Mouse (Mus musculus) spleen, adult 12 weeks (tissue): ENCODE data around the gene 4930402F06Rik.

ENCODE experiments used
- DNase-seq: peaks from one replicate; pipeline ENCODE4 v3.0.0; 2022; ENCODE audit warnings: low spot score

Gene 4930402F06Rik

DNA sequence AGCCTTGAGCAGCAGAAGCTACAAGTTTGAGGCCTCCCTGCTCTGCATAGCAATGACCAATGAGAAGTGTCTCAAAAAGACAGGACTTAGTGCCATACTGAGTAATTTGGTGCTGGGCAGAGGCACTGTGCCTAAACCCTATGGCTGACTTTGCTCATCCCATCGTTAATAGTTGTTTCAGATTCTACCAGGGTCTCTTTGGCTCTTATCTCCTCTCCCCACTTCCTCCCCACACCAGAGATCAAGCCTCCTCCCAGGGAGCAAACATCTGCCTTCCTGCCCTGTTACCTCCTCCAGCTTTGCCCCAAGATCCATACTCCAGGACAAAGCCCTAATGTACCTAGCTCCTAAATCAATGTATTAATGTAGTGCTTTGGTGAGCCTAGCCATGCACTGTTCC, 20.3 kb upstream of the 4930402F06Rik start:
- DNase-seq, result no peak

DNA sequence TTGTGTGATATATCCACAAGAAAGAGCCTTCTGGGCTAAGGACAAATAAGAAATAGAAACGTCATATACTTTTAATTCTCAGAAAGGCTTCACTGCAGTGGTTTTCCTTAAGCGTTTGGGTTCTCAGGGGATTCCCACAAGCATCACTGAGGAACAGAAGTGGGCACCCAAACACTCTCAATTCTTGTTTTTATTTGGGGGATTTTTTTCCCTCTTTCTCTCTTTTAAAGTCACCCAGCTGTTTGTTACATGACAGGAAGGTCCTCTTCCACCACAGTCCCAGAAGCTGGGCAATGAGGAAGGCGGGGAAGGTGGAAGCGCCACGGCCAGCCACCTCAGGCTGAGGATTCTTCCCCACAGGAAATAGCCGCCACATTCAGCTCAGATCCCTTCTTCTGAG, 19.5 kb upstream of the 4930402F06Rik start:
- no peak for DNase-seq

DNA sequence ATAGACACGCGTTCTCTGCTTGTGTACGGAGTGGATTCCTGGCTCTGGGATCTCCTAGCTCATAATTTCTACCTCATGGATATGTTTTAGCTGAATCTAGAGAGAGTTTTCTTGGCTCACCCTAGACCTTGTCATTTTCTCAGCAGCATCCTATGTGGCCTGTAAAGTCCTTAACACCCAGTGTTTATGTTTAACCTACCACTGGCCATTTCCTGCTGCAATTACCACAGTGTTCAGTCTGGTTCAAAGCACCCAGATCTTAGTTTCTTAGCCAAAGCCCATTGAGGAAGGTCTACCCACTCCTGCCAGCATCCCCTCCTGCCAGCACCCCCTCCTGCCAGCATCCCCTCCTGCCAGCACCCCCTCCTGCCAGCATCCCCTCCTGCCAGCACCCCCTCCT, 15.8 kb upstream of the 4930402F06Rik start:
- no peak for DNase-seq

DNA sequence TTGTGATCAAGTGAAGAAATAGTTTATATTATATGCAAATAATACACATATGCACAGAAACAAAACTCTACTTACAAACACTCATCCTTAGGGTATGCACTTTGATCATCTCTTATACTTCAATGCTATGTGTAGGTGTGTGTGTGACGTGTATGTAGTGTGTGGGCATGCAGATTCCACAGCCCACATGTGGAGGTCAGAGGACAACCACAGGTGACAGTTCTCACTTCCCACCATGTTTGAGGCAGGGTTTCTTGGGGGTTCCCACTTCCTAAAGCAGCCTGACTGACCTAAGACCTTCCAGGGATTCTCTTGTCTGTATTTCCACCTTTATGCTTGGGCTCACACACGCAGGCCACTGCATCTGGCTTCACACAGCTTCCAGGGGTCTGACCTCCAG, 15.3 kb upstream of the 4930402F06Rik start:
- DNase-seq, result no peak

DNA sequence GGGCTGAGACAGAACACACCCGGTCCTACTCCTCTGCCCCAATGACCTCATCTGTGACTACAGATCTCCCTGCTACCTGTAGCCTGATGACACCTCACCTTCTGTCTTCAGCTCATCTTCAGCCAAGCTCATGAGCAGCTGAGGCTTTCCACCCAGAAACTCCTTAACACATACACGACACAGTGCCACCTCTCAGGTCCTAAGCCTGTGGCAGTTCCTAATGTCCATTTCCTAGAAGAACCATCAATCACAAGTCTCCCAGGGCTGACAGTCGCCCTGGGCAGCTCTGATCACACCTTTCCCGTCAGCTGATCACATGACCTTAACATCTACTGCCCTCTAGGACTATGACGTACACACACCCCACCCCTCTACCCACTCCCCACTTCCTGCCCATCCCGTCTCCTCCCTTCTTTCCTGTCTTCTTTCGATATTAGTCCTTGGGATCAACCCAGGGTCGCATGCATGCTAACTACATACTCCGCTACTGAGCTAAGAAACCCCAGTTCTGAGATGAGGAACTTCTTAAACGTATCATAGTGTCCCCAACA, 14.7 kb upstream of the 4930402F06Rik start:
- no peak for DNase-seq

DNA sequence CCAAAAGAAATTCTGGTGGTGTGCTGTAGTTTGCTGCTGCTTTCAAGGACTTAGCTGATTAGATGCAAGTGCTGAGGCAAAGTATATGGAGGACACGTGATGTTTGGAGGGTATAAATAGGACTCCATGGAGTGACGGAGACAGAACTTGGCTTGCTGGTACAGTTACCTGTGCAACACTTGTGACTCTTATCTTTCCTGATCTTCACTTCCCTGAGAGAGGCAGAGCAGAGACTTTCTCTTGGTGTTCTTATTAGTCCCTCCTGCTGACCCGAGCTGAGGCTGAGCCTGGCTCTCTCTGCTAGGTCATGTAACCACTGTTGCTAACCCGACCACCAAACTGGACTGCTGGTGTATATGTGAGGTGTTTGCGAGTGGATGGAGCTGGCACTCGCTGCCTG, 12.5 kb upstream of the 4930402F06Rik start:
- DNase-seq, result no peak

DNA sequence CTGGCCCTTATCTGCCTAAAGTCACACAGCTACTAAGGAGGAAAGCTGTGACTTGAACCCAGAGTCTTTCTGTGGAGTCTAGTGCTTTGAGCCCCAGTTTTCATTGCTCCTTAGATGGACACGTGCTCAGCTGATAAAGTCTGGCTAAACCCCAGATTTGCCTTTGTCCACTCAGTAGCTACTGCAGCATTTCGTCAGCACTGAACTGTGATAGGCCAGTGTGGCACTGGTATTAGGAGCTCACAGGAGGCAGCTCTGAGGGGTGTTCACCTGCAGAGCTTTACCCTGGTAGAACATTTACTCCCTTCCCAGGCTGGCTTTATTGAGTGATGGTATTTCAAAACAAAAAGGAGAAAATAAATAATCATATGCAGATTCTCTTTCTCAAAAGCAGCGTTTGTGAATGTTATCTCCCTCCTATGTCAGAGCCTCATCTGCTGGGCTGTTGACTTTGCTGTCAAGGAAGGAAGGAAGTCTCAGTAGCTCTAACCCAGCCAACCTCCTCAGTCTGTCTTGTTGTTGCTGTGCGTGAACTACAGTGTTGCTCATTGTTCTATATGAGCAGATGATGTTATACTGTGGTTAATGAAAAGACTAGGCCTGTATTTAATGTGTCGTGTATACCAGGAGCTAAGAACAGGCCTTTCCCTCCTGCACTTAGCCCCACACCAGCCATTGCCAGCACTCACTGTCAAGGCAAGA, 11.6 kb upstream of the 4930402F06Rik start:
- DNase-seq, result no peak

DNA sequence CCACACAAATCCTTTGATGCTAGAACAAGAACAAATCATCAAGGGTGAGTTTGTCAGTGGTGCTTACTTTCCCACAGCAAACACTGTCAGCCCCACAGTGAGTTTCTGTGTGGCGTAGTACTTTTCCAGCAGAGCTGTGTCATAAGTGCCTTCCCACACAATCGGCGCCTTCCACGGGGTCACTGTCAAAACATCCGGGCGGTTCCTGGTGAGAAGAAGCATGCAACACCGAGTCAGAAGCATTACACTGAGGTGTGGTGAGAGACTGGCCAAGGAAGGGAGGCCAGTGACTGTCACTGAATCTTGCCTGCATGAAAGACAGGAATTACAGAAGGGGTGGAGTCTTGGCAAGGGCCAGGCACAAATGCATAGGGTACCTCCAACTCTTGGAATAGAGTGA, 10.9 kb upstream of the 4930402F06Rik start:
- no peak for DNase-seq

DNA sequence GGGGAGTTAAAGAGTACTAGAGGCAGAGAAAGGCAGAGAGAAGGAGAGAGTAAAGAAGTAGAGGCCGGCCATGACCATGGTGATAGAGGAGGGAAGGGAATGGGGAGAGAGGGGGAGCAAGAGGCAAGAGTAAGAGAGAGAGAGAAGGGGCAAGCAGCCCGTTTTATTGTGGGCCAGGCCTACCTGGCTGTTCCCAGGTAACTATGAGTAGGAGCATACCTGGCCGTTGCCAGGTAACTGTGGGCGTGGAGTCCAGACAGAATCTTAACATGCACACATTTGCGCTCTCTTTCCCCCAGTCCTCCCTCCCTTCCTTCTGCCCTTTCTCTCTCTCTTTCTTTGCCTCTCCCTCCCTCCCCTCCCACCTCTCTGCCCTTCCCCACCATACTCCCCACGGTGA, 10.3 kb upstream of the 4930402F06Rik start:
- DNase-seq, result no peak

DNA sequence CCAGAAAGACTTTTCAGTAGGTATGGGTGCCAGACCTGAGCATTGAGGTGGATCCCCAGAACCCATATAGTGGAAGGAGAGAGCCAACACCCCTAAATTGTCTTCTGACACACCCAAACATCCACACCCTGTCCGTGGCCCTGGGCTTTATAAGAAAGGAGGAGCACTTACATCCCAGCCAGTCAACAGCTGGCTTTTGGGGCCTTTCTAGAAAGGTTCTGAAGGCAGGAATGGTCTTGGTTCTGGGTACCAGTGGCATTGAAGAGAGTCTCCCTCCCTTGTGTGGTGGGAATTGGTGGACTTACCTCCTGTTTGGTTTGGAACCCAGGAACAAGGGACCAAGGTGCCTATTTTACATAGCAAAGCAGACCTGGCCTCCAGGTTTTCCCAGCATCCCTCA, 9.6 kb upstream of the 4930402F06Rik start:
- no peak for DNase-seq

DNA sequence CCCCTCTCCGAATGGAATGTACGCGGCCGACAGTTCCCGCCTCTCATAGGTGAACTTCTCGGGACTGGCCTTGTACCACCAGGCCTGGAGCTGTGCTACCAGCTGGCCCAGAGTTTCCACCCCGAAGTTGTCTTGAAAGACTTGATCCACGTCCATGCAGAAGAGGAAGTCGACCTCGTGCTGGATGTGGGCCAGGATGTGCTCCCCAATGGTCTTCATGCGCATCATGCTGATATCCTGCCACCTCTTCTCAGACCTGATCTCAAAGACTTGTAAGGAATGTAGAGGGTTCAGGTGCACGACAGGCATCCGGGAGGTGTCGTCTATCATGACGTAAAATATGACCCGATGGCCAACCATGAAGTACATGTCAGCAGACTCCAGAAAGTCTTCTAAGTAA, 5.4 kb upstream of the 4930402F06Rik start:
- no peak for DNase-seq

DNA sequence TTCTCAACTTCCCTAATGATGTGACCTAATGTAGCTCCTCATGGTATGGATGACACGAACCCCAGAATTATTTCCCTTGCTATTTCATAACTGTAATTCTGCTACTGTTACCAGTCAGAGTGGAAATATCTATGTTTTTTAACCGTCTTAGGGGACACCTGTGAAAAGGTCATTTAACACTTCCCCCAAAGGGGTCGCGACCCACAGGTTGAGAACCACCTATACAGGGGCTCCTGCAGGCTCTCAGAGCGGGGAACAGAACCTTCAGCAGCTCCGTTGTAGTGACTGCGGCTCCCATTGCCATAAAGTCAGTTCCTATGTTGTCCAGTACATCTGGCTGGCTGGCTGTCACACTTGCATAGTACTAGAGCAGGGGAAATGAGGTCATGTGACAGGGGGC, 3.8 kb upstream of the 4930402F06Rik start:
- DNase-seq, result no peak

DNA sequence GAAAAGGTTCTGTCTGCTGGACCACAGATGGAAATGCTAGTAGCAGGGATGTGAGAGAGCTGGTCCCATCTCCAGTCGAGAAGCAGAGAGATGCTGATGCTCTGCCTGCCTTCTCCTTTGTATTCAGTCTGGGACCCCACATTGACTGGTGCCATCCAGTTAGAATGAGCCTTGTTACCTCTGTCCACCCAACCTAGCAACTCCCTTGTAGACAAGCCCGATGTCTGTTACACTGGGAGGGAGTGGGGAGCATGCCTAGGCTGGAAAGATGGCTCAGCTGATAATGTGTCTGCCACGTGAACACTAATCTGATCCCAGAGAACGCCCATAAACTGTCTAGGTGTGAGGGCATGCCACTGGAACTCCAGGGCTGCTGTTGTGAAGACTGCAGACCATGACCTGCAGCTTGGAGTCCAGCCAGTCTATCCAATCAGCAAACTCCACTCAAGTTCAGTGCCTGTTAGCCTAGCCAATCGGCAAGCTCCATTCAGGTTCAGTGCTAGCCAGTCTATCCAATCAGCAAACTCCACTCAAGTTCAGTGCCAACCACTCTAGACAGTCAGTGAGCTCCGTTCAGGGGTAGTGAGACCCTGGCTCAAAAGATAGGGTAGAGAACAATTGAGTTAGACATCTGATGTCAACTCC, 1.3 kb upstream of the 4930402F06Rik start:
- no peak for DNase-seq

DNA sequence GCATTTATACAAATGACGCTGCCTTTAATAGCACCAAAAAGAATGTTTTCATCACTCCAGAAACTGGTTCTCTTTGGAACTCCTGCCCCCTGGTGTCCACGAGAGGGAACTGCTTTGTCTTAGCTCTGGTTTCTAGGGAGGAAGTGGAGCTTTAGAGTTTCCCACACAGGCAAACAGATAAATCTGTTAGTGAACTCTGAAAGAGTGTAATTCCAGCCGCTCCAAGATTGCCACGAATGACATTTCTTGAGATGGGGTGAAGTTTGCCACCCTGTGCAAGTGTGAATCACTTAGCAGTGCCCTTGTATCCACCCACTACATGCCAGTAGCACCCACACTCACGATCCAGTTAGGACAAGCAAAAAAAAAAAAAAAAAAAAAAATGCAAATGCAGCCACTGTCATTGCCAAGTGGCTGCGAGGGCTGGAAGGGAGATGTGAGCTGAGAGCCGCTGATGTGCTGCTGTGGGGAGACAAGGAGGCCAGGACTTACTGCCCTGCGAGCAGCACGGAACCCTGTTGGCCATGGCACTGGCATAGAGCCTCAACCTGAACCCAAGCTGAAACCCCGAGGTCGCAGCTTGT, 707 bp upstream of the 4930402F06Rik start:
- DNase-seq, result peak; percentile 48

DNA sequence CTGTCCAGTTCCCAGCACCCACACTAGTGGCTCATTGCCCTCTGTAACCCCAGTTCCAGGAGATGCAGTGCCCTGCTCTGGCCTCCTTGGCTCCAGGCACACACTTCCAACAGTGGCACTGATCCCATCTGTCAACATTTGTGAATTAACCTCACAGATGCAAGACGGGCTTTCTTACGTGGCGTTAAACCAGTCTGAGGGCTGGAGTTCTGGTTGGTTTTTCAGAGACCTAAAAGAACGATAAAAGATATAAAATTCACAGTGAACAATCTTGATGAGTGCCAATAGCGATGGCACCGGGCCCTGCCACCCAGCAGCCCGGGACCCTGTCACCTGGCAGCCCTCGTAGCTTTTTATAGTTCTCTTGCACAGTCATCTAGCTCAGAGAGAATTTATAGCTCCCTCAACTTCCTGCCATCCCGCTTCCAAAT, 11.5 kb downstream of the 4930402F06Rik start:
- DNase-seq, result no peak

DNA sequence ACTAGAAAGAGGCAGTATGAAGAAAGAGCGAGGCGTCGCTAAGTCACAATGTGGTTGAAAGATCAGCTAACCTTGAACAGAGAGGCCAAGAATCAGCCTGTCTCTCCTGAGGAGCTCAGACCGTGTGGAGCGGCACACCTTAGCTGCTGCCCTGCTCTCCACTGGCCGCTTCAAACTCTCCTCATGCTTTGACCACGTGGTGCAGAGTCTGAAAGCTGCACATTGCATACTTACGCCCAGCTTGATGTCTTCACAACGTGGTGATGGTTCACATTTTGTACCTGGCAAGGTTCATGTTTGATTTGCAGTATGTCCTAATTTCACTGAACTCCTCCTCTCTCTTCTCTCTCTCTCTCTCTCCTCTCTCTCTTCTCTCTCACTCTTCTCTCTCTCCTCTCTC, 17.7 kb downstream of the 4930402F06Rik start:
- no peak for DNase-seq

DNA sequence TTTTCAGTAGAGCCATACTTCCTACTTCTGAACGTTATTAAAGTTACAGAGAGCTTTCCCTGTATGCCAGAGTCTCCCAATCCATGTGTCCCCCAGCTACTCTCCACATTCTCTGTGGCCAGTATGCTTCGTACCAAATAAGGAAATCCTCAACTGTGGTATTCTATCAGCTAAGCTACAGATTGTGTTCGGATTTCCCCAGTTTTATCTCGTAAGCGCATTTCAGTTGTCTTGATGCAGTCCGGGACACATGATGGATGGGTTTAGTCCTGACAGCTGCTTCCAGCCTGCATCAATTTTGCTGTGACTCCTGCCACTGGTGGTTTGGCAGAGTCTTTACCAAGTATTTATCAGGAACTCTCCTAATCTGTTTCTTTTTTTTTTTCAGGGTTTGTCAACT, 19.4 kb downstream of the 4930402F06Rik start:
- DNase-seq, result no peak

DNA sequence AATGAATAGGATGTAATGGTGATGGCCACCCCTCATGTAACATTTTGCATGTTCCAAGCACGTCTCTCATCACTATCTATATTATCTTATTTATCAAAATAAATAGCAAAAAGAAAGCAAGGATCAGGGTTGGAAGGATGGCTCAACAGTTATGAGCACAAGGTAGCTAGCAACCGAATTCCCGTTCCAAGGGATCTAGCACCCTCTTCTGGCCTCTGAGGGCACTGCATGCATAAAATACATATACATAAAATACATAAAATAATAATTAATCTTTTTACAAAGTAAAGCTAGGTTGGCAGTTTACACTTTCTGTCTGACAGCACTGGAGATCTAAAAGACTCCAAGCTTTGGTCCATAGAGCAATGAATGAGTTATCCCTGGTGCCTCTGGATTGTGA, 24.0 kb downstream of the 4930402F06Rik start:
- DNase-seq, result peak; percentile 35

DNA sequence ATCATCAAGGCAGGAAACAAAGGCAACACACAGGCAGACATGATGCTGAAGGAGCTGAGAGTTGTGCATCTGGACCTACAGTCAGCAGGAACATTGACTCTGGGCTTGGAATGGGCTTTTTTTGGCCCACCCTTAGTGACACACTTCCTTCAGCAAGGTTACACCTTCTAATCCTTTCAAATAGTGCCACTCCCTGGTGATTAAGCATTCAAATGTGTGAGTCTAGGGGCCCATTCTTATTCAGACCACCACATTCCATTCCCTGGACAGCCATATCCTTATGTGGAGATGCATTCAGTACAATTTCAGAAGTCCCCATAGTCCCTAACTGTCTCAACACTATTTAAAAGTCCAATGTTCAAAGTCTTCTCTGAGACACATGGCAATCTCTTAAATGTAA, 26.3 kb downstream of the 4930402F06Rik start:
- DNase-seq, result no peak

DNA sequence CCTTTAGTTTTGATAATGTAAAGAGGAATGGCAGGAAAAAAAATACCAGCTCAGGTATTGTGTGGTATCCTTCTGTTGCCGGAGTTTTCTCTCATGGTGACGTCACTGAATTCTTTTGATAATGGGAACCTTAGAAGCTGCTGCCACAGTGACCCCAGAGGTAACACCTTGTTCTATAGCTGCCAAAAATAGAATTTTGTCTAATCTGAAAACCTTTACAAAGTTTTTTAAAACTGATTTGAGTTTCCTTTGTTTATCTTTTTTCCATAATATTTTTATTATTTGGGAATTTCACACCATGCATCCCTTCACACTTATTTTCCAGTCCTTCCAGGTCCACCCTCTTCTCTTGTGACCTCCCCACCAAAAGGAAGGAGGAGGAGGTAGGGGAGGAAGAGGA, 29.3 kb downstream of the 4930402F06Rik start, which contains the start of gene 4930568D16Rik:
Gene 4930568D16Rik (minus strand): TSS at position 101 of the 400 bp plus-strand sequence.
- DNase-seq, result no peak

DNA sequence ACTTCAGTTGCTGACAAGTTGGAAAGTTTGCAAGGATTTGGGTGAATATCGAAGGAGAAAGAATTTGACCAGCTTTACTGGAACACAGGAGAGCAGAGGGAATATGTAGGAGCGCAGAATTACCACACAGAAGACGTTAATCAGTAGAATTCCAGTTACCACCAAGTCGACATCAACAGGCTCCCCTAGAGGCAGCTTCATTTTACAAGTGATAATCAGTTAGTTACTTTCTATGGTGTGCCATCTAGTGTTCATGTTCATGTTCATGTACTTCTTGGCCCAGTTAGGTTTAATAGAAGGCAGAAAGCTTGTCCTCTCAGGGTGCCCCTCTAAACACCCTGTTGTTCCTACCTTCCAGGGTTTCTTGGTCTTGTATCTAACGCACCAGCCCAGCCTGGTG, 47.8 kb downstream of the 4930402F06Rik start:
- DNase-seq, result no peak

DNA sequence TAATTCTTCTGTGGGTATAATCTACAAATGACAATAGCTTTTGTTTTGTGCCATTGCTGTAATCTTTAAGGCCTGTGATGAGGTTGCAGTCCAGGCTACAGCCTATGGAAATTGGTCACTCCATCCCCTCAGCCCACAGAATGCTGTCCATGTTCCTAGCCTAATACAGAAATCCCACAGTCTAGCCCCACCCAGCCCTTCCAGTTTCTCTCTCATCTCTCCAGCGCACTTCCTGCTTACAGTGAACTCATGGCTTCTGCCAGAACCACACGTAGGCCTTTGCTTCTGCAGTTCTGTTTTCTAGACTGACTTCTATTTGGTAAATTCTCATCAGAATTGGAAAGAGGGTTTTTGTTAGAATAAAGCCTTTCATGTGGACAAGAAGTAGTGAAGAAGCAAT, 51.0 kb downstream of the 4930402F06Rik start:
- DNase-seq, result no peak

DNA sequence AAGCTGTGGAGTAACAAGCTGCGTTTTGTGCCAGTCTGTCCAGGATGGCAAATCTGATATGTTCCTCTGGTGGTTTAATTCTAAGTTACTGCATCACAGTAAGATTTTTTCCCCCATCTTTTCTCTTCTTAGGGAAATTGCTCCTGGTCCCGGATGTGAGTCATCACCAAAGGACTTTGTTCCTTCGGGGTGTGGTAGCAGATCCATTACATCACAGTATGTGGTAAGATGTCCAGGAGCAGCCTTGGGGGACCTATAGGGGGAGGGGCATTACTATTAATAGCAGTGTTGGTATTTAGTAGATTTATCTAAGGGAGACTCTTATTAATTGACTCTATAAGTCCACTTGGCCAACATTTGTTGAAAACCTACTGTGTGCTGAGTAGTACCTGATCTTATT, 54.4 kb downstream of the 4930402F06Rik start:
- DNase-seq, result no peak
